Mouse (Mus musculus): ENCODE measurements at regions not wholly inside any gene's neighbourhood (a gene's known extent, or its start where the extent isn't known, plus 50 kb on each side); places are given as distances from the start of the nearest gene placed in this dataset.
A peak's percentile ranks its signal among the peaks of the same experiment; 100 is the strongest.

- H3K9ac ChIP-seq (replicated peaks; ENCODE audit: low read depth): no peak overlapping the region
- H3K4me1 ChIP-seq (ENCODE audit: insufficient read depth, low read depth, low read length): no peaks in the 10 kb centered on the region
- no peak for TF ChIP-seq CTCF (IDR thresholded peaks at IDR 0.05)
- peak; percentile 73; the same call in 1 of the 2 replicates for TF ChIP-seq EP300 (IDR thresholded peaks at IDR 0.05)
- no peaks in the 10 kb centered on the region for H3K27me3 ChIP-seq (replicated peaks; ENCODE audit: insufficient read depth, low read length)
- H3K27ac ChIP-seq (ENCODE audit: low read length): no peak overlapping the region
- ATAC-seq: peak; percentile 76
- no peaks in the 10 kb centered on the region for H3K9me3 ChIP-seq (ENCODE audit: low read length)
- H3K4me2 ChIP-seq (replicated peaks; ENCODE audit: low read depth, low read length): no peak overlapping the region
- peak; percentile 28 for DNase-seq (ENCODE audit: low spot score)
- no peaks in the 10 kb centered on the region for H3K36me3 ChIP-seq (ENCODE audit: insufficient read depth, low read length)
- no peak overlapping the region for H3K4me3 ChIP-seq (ENCODE audit: low read depth, low read length)
- WGBS: 6% methylated on average over 2 of the region's 2 CpGs
Observed at GRCm38 (mm10) chr9:115760496-115760895, 148.8 kb upstream of the Gadl1 start.

- Histone ChIP-seq H3K4me3 (ENCODE audit: low read depth, low read length) (no peak overlapping the region), H3K9ac (replicated peaks; ENCODE audit: low read depth) (no peak overlapping the region), H3K27me3 (replicated peaks; ENCODE audit: insufficient read depth, low read length) (no peaks in the 10 kb centered on the region), H3K4me1 (ENCODE audit: insufficient read depth, low read depth, low read length) (no peaks in the 10 kb centered on the region), H3K4me2 (replicated peaks; ENCODE audit: low read depth, low read length) (no peak overlapping the region), H3K27ac (ENCODE audit: low read length) (no peak overlapping the region), H3K9me3 (ENCODE audit: low read length) (no peaks in the 10 kb centered on the region), H3K36me3 (ENCODE audit: insufficient read depth, low read length) (no peaks in the 10 kb centered on the region)
- no peak for ATAC-seq
- TF ChIP-seq EP300 (IDR thresholded peaks at IDR 0.05) (no peak), CTCF (IDR thresholded peaks at IDR 0.05) (no peak)
- WGBS: 64% methylated on average over 5 of the region's 5 CpGs
- DNase-seq (ENCODE audit: low spot score): no peak
Observed at GRCm38 (mm10) chr9:115764136-115764535, 145.1 kb upstream of the Gadl1 start.

- 88% methylated on average over 6 of the region's 6 CpGs for WGBS
- no peak overlapping the region for H3K27ac ChIP-seq (ENCODE audit: low read length)
- no peaks in the 10 kb centered on the region for H3K4me1 ChIP-seq (ENCODE audit: insufficient read depth, low read depth, low read length)
Observed at GRCm38 (mm10) chr9:115766471-115766870, 142.8 kb upstream of the Gadl1 start.

GRCm38 (mm10) chr9:115775112-115775511 is 134.1 kb upstream of the Gadl1 start:
- 61% methylated on average over 8 of the region's 8 CpGs for WGBS
- Histone ChIP-seq H3K27me3 (replicated peaks; ENCODE audit: insufficient read depth, low read length) (no peaks in the 10 kb centered on the region), H3K4me3 (ENCODE audit: low read depth, low read length) (no peak overlapping the region), H3K27ac (ENCODE audit: low read length) (no peak overlapping the region), H3K9ac (replicated peaks; ENCODE audit: low read depth) (no peak overlapping the region), H3K9me3 (ENCODE audit: low read length) (no peaks in the 10 kb centered on the region), H3K4me1 (ENCODE audit: insufficient read depth, low read depth, low read length) (no peaks in the 10 kb centered on the region), H3K4me2 (replicated peaks; ENCODE audit: low read depth, low read length) (no peak overlapping the region), H3K36me3 (ENCODE audit: insufficient read depth, low read length) (no peaks in the 10 kb centered on the region)
- TF ChIP-seq EP300 (IDR thresholded peaks at IDR 0.05): no peak
- TF ChIP-seq CTCF (IDR thresholded peaks at IDR 0.05): no peak
- ATAC-seq (no peak), DNase-seq (ENCODE audit: low spot score) (no peak)

More at GRCm38 (mm10) chr9:115766471-115766870, 142.8 kb upstream of the Gadl1 start:
- no peak for DNase-seq (ENCODE audit: low spot score)
- no peaks in the 10 kb centered on the region for H3K9me3 ChIP-seq (ENCODE audit: low read length)
- H3K4me2 ChIP-seq (replicated peaks; ENCODE audit: low read depth, low read length): no peak overlapping the region
- no peak overlapping the region for H3K9ac ChIP-seq (replicated peaks; ENCODE audit: low read depth)
- H3K4me3 ChIP-seq (ENCODE audit: low read depth, low read length): no peak overlapping the region
- no peak for ATAC-seq
- TF ChIP-seq EP300 (IDR thresholded peaks at IDR 0.05) (no peak), CTCF (IDR thresholded peaks at IDR 0.05) (no peak)
- H3K27me3 ChIP-seq (replicated peaks; ENCODE audit: insufficient read depth, low read length): no peaks in the 10 kb centered on the region
- no peaks in the 10 kb centered on the region for H3K36me3 ChIP-seq (ENCODE audit: insufficient read depth, low read length)

GRCm38 (mm10) chr9:115775858-115776257 is 133.4 kb upstream of the Gadl1 start:
- TF ChIP-seq CTCF (IDR thresholded peaks at IDR 0.05): no peak
- no peak for TF ChIP-seq EP300 (IDR thresholded peaks at IDR 0.05)
- Histone ChIP-seq H3K4me3 (ENCODE audit: low read depth, low read length) (no peak overlapping the region), H3K27ac (ENCODE audit: low read length) (no peak overlapping the region), H3K4me2 (replicated peaks; ENCODE audit: low read depth, low read length) (no peak overlapping the region), H3K4me1 (ENCODE audit: insufficient read depth, low read depth, low read length) (no peaks in the 10 kb centered on the region), H3K9me3 (ENCODE audit: low read length) (no peaks in the 10 kb centered on the region), H3K36me3 (ENCODE audit: insufficient read depth, low read length) (no peaks in the 10 kb centered on the region), H3K27me3 (replicated peaks; ENCODE audit: insufficient read depth, low read length) (no peaks in the 10 kb centered on the region), H3K9ac (replicated peaks; ENCODE audit: low read depth) (no peak overlapping the region)
- ATAC-seq: no peak
- 85% methylated on average over 7 of the region's 7 CpGs for WGBS
- DNase-seq (ENCODE audit: low spot score): no peak

GRCm38 (mm10) chr9:115777097-115777864 is 132.0 kb upstream of the Gadl1 start:
- Histone ChIP-seq H3K36me3 (ENCODE audit: insufficient read depth, low read length) (no peaks in the 10 kb centered on the region), H3K4me3 (ENCODE audit: low read depth, low read length) (no peak overlapping the region), H3K27me3 (replicated peaks; ENCODE audit: insufficient read depth, low read length) (no peaks in the 10 kb centered on the region), H3K9ac (replicated peaks; ENCODE audit: low read depth) (no peak overlapping the region), H3K9me3 (ENCODE audit: low read length) (no peaks in the 10 kb centered on the region), H3K4me1 (ENCODE audit: insufficient read depth, low read depth, low read length) (no peaks in the 10 kb centered on the region), H3K4me2 (replicated peaks; ENCODE audit: low read depth, low read length) (no peak overlapping the region), H3K27ac (ENCODE audit: low read length) (no peak overlapping the region)
- WGBS: 77% methylated on average over 9 of the region's 9 CpGs
- no peak for DNase-seq (ENCODE audit: low spot score)
- TF ChIP-seq EP300 (IDR thresholded peaks at IDR 0.05) (no peak), CTCF (IDR thresholded peaks at IDR 0.05) (0 out of 2 replicates have a peak, but pooled peaks have one; percentile 8)
- ATAC-seq: no peak

All from lung, postnatal 0 days (tissue).